Mouse (Mus musculus) hindbrain, embryonic 16.5 days (tissue): ENCODE measurements around the gene Tenm4. TPM values are rescaled to one million over a fixed set of nuclear protein-coding genes. Genes with fewer than 3 reads are reported as not detected.
"Not testable (repeated sequence)": the region's sequence is repeated elsewhere in the genome, so short reads cannot be mapped to it uniquely, and the experiment has no call there.

Experiments
- ATAC-seq: fragments of 200-750 bp; cut with Nextera tagmentation; 2 replicates; pipeline ENCODE4 v1.8.0; 2017; ENCODE audit warnings: moderate TSS enrichment, moderate library complexity
- H3K27ac ChIP-seq: fragments of 300-500 bp; sonication (generic); 2 replicates; pipeline ENCODE4 v1.5.1; 2014; ENCODE audit warnings: low read depth, mild to moderate bottlenecking, control low read depth, low read length, moderate library complexity
- H3K27me3 ChIP-seq: fragments of 300-500 bp; sonication (generic); replicated peaks from 2 replicates; pipeline ENCODE4 v1.6.1; 2014; ENCODE audit warnings: low read length; ENCODE audit not compliant: control insufficient read depth, insufficient read depth
- H3K36me3 ChIP-seq: fragments of 300-500 bp; sonication (generic); 2 replicates; pipeline ENCODE4 v1.6.1; 2014; ENCODE audit warnings: mild to moderate bottlenecking, low read length, moderate library complexity, mixed read lengths; ENCODE audit not compliant: control insufficient read depth, insufficient read depth
- H3K4me1 ChIP-seq: fragments of 300-500 bp; sonication (generic); 2 replicates; pipeline ENCODE4 v1.6.1; 2014; ENCODE audit warnings: low read depth, low read length; ENCODE audit not compliant: control insufficient read depth, insufficient read depth
- H3K4me2 ChIP-seq: fragments of 300-500 bp; sonication (generic); 2 replicates; pipeline ENCODE4 v1.6.1; 2014; ENCODE audit warnings: mild to moderate bottlenecking, low read length, control low read depth, moderate library complexity
- H3K4me3 ChIP-seq: fragments of 300-500 bp; sonication (generic); 2 replicates; pipeline ENCODE4 v1.5.1; 2014; ENCODE audit warnings: mild to moderate bottlenecking, low read length, control low read depth, moderate library complexity
- H3K9ac ChIP-seq: fragments of 300-500 bp; sonication (generic); 2 replicates; pipeline ENCODE4 v1.6.1; 2014; ENCODE audit warnings: low read depth, mild to moderate bottlenecking, control low read depth, low read length, moderate library complexity
- H3K9me3 ChIP-seq: fragments of 300-500 bp; sonication (generic); 2 replicates; pipeline ENCODE4 v1.6.1; 2014; ENCODE audit warnings: mild to moderate bottlenecking, low read length, moderate library complexity; ENCODE audit not compliant: control insufficient read depth
- WGBS: fragments of 180-500 bp; shearing (Covaris S2); extraction: QIAGEN DNeasy Blood & Tissue Kit; methylation state at CpG from one replicate; pipeline ENCODE4 v1.1.7; 2014; 5-methylcytosine and 5-hydroxymethylcytosine counted together
- polyA plus RNA-seq: library from polyadenylated mRNA; unstranded; fragments of >200 nt; fragmentation: Nextera tagmentation; extraction: Ambion mirVana; gene quantifications from 2 replicates; pipeline ENCODE4 v1.2.1, GENCODE M21; 2015

The Tenm4 gene
- polyA plus RNA-seq, 1 experiment from 2014 or later = 32.4 TPM

- H3K27me3 ChIP-seq = no peaks in the 10 kb centered on the region; the same call in 1 of the 2 replicates
- WGBS = 7% methylated on average over 6 of the region's 6 CpGs
- H3K9ac ChIP-seq = no peak overlapping the region
- no peak overlapping the region for H3K4me2 ChIP-seq
- no peak overlapping the region for H3K4me3 ChIP-seq
- H3K27ac ChIP-seq = no peak overlapping the region
- ATAC-seq = peak; percentile 67
- no peaks in the 10 kb centered on the region for H3K9me3 ChIP-seq
- no peaks in the 10 kb centered on the region for H3K4me1 ChIP-seq
- no peaks in the 10 kb centered on the region for H3K36me3 ChIP-seq
Measured at GRCm38 (mm10) chr7:96914031-96914430, 743.0 kb downstream of the Tenm4 start.

- WGBS = 0% methylated on average over 2 of the region's 2 CpGs
- H3K27ac ChIP-seq = no peak overlapping the region
- no peak overlapping the region for H3K4me2 ChIP-seq
- ATAC-seq = peak; percentile 75
- no peaks in the 10 kb centered on the region; the same call in 1 of the 2 replicates for H3K27me3 ChIP-seq
- H3K36me3 ChIP-seq = no peaks in the 10 kb centered on the region
- no peaks in the 10 kb centered on the region for H3K4me1 ChIP-seq
- H3K9me3 ChIP-seq = no peaks in the 10 kb centered on the region
- no peak overlapping the region for H3K4me3 ChIP-seq
- no peak overlapping the region for H3K9ac ChIP-seq
Measured at GRCm38 (mm10) chr7:96915452-96916105, 744.5 kb downstream of the Tenm4 start.

- Histone ChIP-seq H3K9ac (no peak overlapping the region), H3K27ac (no peak overlapping the region), H3K4me3 (no peak overlapping the region), H3K27me3 (no peaks in the 10 kb centered on the region), H3K4me2 (no peak overlapping the region), H3K9me3 (no peaks in the 10 kb centered on the region), H3K36me3 (no peaks in the 10 kb centered on the region), H3K4me1 (no peaks in the 10 kb centered on the region)
- ATAC-seq = 0 out of 2 replicates have a peak, but pooled peaks have one; percentile 54
- WGBS = 32% methylated on average over 7 of the region's 7 CpGs
Measured at GRCm38 (mm10) chr7:96920447-96921095, 749.5 kb downstream of the Tenm4 start.

- Histone ChIP-seq H3K4me1 (no peaks in the 10 kb centered on the region), H3K27me3 (no peaks in the 10 kb centered on the region), H3K4me2 (no peak overlapping the region), H3K36me3 (no peaks in the 10 kb centered on the region), H3K4me3 (no peak overlapping the region), H3K9ac (no peak overlapping the region), H3K9me3 (no peaks in the 10 kb centered on the region), H3K27ac (no peak overlapping the region)
- WGBS = 97% methylated on average over 2 of the region's 2 CpGs
- 0 out of 2 replicates have a peak, but pooled peaks have one; percentile 20 for ATAC-seq
Measured at GRCm38 (mm10) chr7:96922927-96923326, 751.9 kb downstream of the Tenm4 start.

GRCm38 (mm10) chr7:96943715-96944377 lies 772.8 kb downstream of the Tenm4 start:
- H3K4me1 ChIP-seq = no peaks in the 10 kb centered on the region
- no peak overlapping the region for H3K4me3 ChIP-seq
- ATAC-seq = no peak
- 75% methylated on average over 5 of the region's 5 CpGs for WGBS
- H3K27ac ChIP-seq = no peak overlapping the region
- no peaks in the 10 kb centered on the region for H3K36me3 ChIP-seq
- H3K9me3 ChIP-seq = no peaks in the 10 kb centered on the region; the same call in 1 of the 2 replicates
- no peak overlapping the region for H3K4me2 ChIP-seq
- H3K27me3 ChIP-seq = no peaks in the 10 kb centered on the region
- H3K9ac ChIP-seq = no peak overlapping the region

- ATAC-seq, H3K27ac ChIP-seq, H3K4me3 ChIP-seq, H3K4me1 ChIP-seq, H3K9ac ChIP-seq, H3K4me2 ChIP-seq, H3K9me3 ChIP-seq, H3K36me3 ChIP-seq, H3K27me3 ChIP-seq: not testable (repeated sequence)
- WGBS = 90% methylated on average over 8 of the region's 8 CpGs
Measured at GRCm38 (mm10) chr7:96946501-96946900, 775.5 kb downstream of the Tenm4 start.

GRCm38 (mm10) chr7:96951281-96952051 lies 780.4 kb downstream of the Tenm4 start, which contains the start of gene Nars2:
TSS of gene Nars2 (plus strand) at chr7:96951505.
- under 1% methylated on average over 61 of the region's 62 CpGs for WGBS

GRCm38 (mm10) chr7:96952094-96952493 lies 781.0 kb downstream of the Tenm4 start:
- WGBS = 35% methylated on average over 5 of the region's 5 CpGs
- Histone ChIP-seq H3K4me1 (peaks cover 7% of the 10 kb centered on the region), H3K9me3 (no peaks in the 10 kb centered on the region; the same call in 1 of the 2 replicates), H3K27ac (no peak overlapping the region; the same call in 1 of the 2 replicates), H3K4me3 (peak overlapping the region; percentile 95), H3K4me2 (peak overlapping the region; percentile 90), H3K27me3 (no peaks in the 10 kb centered on the region), H3K36me3 (no peaks in the 10 kb centered on the region), H3K9ac (peak overlapping the region; percentile 95)
- ATAC-seq = no peak

More at GRCm38 (mm10) chr7:96951281-96952051, 780.4 kb downstream of the Tenm4 start, which contains the start of gene Nars2:
- H3K9ac ChIP-seq = peak within 1 kb of the TSS; percentile 95
- no peaks in the 10 kb centered on the region; the same call in 1 of the 2 replicates for H3K9me3 ChIP-seq
- ATAC-seq = peak; percentile 100
- H3K36me3 ChIP-seq = no peaks in the 10 kb centered on the region
- H3K27ac ChIP-seq = peak within 1 kb of the TSS; percentile 86
- H3K4me1 ChIP-seq = peaks cover 7% of the 10 kb centered on the region
- no peaks in the 10 kb centered on the region for H3K27me3 ChIP-seq
- H3K4me3 ChIP-seq = peak within 1 kb of the TSS; percentile 95
- peak within 1 kb of the TSS; percentile 90 for H3K4me2 ChIP-seq
